Comparison of ENCODE assay signal across 46 mouse cellular contexts in the genomic region with DNA sequence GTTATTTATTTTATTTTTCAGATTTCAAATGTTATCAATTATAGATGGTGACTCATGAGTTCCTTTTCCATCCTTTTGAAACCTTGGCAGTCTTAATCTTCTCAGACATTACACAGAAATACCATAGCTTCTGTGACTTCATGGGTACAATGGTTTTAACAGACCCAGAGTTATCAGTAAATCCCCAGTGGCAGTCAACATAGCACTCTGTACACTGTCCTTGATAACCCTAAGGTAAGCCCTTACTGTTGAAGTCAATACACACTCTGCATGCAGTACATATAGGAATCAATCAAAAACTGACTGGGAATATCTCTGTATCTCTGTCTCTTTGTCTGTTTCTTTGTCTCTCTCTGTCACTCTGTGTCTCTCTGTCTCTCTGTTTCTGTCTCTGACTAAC. TPM values are rescaled to one million over a fixed set of nuclear protein-coding genes. Genes with fewer than 3 reads are reported as not detected.
"Had no signal": no experiment of that assay in that cellular context is flagged by ENCODE, and none has a peak within 500 bp of the region (broad histone marks: within the 10 kb centered on the region; RNA-seq: fewer than 3 reads in every experiment).

No protein-coding gene starts in this region.

- H3K4me2 ChIP-seq: limb, embryonic 12.5 days; limb, embryonic 13.5 days; limb, embryonic 15.5 days; liver, embryonic 11.5 days; liver, embryonic 12.5 days; liver, embryonic 15.5 days; lung, embryonic 14.5 days; lung, embryonic 15.5 days; midbrain, embryonic 11.5 days; midbrain, embryonic 12.5 days; midbrain, embryonic 13.5 days; midbrain, embryonic 15.5 days; neural tube, embryonic 12.5 days had no signal

- H3K4me3 ChIP-seq: left cerebral cortex, adult 2 months; limb, embryonic 10.5 days; limb, embryonic 12.5 days; limb, embryonic 13.5 days; limb, embryonic 15.5 days; liver, embryonic 12.5 days; liver, embryonic 15.5 days; lung, embryonic 15.5 days; megakaryocyte, embryonic 14.5 days; midbrain, embryonic 10.5 days; midbrain, embryonic 12.5 days; midbrain, embryonic 13.5 days; midbrain, embryonic 15.5 days; myocyte; neural tube, embryonic 12.5 days had no signal

- DNase-seq: left cerebral cortex, postnatal 4 days; liver, postnatal 0 days; lung, adult 18-20 months; lung, adult 2 months; lung, embryonic 14.5 days; lung, postnatal 10 days; lung, postnatal 14 days; lung, postnatal 36 days; midbrain, embryonic 14.5 days had no signal

- H3K36me3 ChIP-seq: limb, embryonic 10.5 days; limb, embryonic 12.5 days; limb, embryonic 13.5 days; limb, embryonic 15.5 days; liver, embryonic 12.5 days; liver, embryonic 15.5 days; lung, embryonic 15.5 days; midbrain, embryonic 10.5 days; midbrain, embryonic 12.5 days; midbrain, embryonic 13.5 days; midbrain, embryonic 15.5 days; neural tube, embryonic 12.5 days had no signal

- H3K9me3 ChIP-seq: limb, embryonic 10.5 days; limb, embryonic 12.5 days; limb, embryonic 13.5 days; limb, embryonic 15.5 days; liver, embryonic 12.5 days; liver, embryonic 15.5 days; lung, embryonic 15.5 days; megakaryocyte, embryonic 14.5 days; midbrain, embryonic 10.5 days; midbrain, embryonic 12.5 days; midbrain, embryonic 13.5 days; midbrain, embryonic 15.5 days; neural tube, embryonic 12.5 days had no signal

- H3K27me3 ChIP-seq: limb, embryonic 12.5 days; limb, embryonic 13.5 days; limb, embryonic 15.5 days; liver, embryonic 12.5 days; liver, embryonic 15.5 days; lung, embryonic 15.5 days; megakaryocyte, embryonic 14.5 days; midbrain, embryonic 12.5 days; midbrain, embryonic 13.5 days; midbrain, embryonic 15.5 days; neural tube, embryonic 12.5 days had no signal

- ATAC-seq: liver, embryonic 12.5 days; liver, postnatal 0 days; lung, postnatal 0 days; midbrain, embryonic 13.5 days; midbrain, embryonic 15.5 days; midbrain, embryonic 16.5 days had no signal

- H3K4me1 ChIP-seq: limb, embryonic 10.5 days; limb, embryonic 12.5 days; limb, embryonic 13.5 days; limb, embryonic 15.5 days; liver, embryonic 12.5 days; liver, embryonic 15.5 days; lung, embryonic 15.5 days; megakaryocyte, embryonic 14.5 days; midbrain, embryonic 10.5 days; midbrain, embryonic 12.5 days; midbrain, embryonic 13.5 days; midbrain, embryonic 15.5 days; neural tube, embryonic 12.5 days had no signal

- H3K27ac ChIP-seq: left cerebral cortex, adult 2 months; limb, embryonic 10.5 days; limb, embryonic 12.5 days; limb, embryonic 13.5 days; limb, embryonic 15.5 days; liver, embryonic 12.5 days; liver, embryonic 14.5 days; liver, embryonic 15.5 days; lung, embryonic 15.5 days; macrophage; midbrain, embryonic 10.5 days; midbrain, embryonic 12.5 days; midbrain, embryonic 13.5 days; midbrain, embryonic 15.5 days; neural tube, embryonic 12.5 days had no signal

- H3K9ac ChIP-seq: limb, embryonic 12.5 days; limb, embryonic 13.5 days; limb, embryonic 15.5 days; liver, embryonic 12.5 days; liver, embryonic 14.5 days; liver, embryonic 15.5 days; liver, postnatal 0 days; lung, embryonic 14.5 days; lung, embryonic 15.5 days; midbrain, embryonic 12.5 days; midbrain, embryonic 13.5 days; midbrain, embryonic 15.5 days; neural tube, embryonic 12.5 days had no signal

RNA-seq across cellular contexts. Expression of a gene that starts 5.2 kb away (rescaled TPM):
- total RNA-seq: left cerebral cortex, adult 18-20 months; left cerebral cortex, adult 2 months; left cerebral cortex, adult 8-10 months; left cerebral cortex, postnatal 10 days; left cerebral cortex, postnatal 14 days; left cerebral cortex, postnatal 25 days; left cerebral cortex, postnatal 36 days; left cerebral cortex, postnatal 4 days; liver, adult 2 months; megakaryocyte progenitor cell, adult 5-6 weeks; megakaryocyte, adult 5-6 weeks; monocyte, adult 5-6 weeks had no signal
- polyA plus RNA-seq: limb, embryonic 10.5 days; limb, embryonic 11.5 days; limb, embryonic 12.5 days; limb, embryonic 13.5 days; limb, embryonic 14.5 days; limb, embryonic 15.5 days; liver, adult 2 months; liver, embryonic 11.5 days; liver, embryonic 12.5 days; liver, embryonic 14.5 days; liver, embryonic 15.5 days; liver, embryonic 16.5 days; liver, postnatal 0 days; lung, adult 2 months; lung, embryonic 14.5 days; lung, embryonic 15.5 days; lung, embryonic 16.5 days; lung, postnatal 0 days; macrophage; midbrain, embryonic 10.5 days; midbrain, embryonic 11.5 days; midbrain, embryonic 12.5 days; midbrain, embryonic 13.5 days; midbrain, embryonic 14.5 days; midbrain, embryonic 15.5 days; midbrain, embryonic 16.5 days; midbrain, postnatal 0 days; myocyte; neural tube, embryonic 11.5 days; neural tube, embryonic 12.5 days had no signal

RNA-seq across cellular contexts. Expression of a gene that starts 18.2 kb away (rescaled TPM):
- total RNA-seq: left cerebral cortex, adult 18-20 months; left cerebral cortex, adult 2 months; left cerebral cortex, postnatal 10 days; left cerebral cortex, postnatal 14 days; left cerebral cortex, postnatal 25 days; left cerebral cortex, postnatal 36 days; left cerebral cortex, postnatal 4 days; liver, adult 2 months; megakaryocyte progenitor cell, adult 5-6 weeks; megakaryocyte, adult 5-6 weeks; midbrain, postnatal 0 days; monocyte, adult 5-6 weeks had no signal
- polyA plus RNA-seq: limb, embryonic 10.5 days; limb, embryonic 11.5 days; limb, embryonic 12.5 days; limb, embryonic 13.5 days; limb, embryonic 14.5 days; limb, embryonic 15.5 days; liver, adult 2 months; liver, embryonic 11.5 days; liver, embryonic 12.5 days; liver, embryonic 14.5 days; liver, embryonic 15.5 days; liver, embryonic 16.5 days; liver, postnatal 0 days; lung, adult 2 months; lung, embryonic 14.5 days; lung, embryonic 15.5 days; lung, embryonic 16.5 days; lung, postnatal 0 days; macrophage; midbrain, embryonic 10.5 days; midbrain, embryonic 11.5 days; midbrain, embryonic 12.5 days; midbrain, embryonic 13.5 days; midbrain, embryonic 14.5 days; midbrain, embryonic 15.5 days; midbrain, embryonic 16.5 days; midbrain, postnatal 0 days; myocyte; neural tube, embryonic 11.5 days; neural tube, embryonic 12.5 days had no signal

RNA-seq across cellular contexts. Expression of a gene that starts 20.8 kb away (rescaled TPM):
- total RNA-seq: left cerebral cortex, adult 18-20 months; left cerebral cortex, adult 2 months; left cerebral cortex, adult 8-10 months; left cerebral cortex, postnatal 10 days; left cerebral cortex, postnatal 14 days; left cerebral cortex, postnatal 25 days; left cerebral cortex, postnatal 36 days; left cerebral cortex, postnatal 4 days; liver, adult 2 months; megakaryocyte, adult 5-6 weeks; midbrain, postnatal 0 days; monocyte, adult 5-6 weeks had no signal
- polyA plus RNA-seq: limb, embryonic 10.5 days; limb, embryonic 11.5 days; limb, embryonic 12.5 days; limb, embryonic 13.5 days; limb, embryonic 14.5 days; limb, embryonic 15.5 days; liver, adult 2 months; liver, embryonic 11.5 days; liver, embryonic 12.5 days; liver, embryonic 14.5 days; liver, embryonic 15.5 days; liver, embryonic 16.5 days; liver, postnatal 0 days; lung, adult 2 months; lung, embryonic 14.5 days; lung, embryonic 15.5 days; lung, embryonic 16.5 days; lung, postnatal 0 days; macrophage; midbrain, embryonic 10.5 days; midbrain, embryonic 11.5 days; midbrain, embryonic 12.5 days; midbrain, embryonic 13.5 days; midbrain, embryonic 14.5 days; midbrain, embryonic 15.5 days; midbrain, embryonic 16.5 days; midbrain, postnatal 0 days; myocyte; neural tube, embryonic 11.5 days; neural tube, embryonic 12.5 days had no signal

RNA-seq across cellular contexts. Expression of a gene that starts 45.4 kb away (rescaled TPM):
- total RNA-seq: left cerebral cortex, adult 18-20 months; left cerebral cortex, adult 2 months; left cerebral cortex, adult 8-10 months; left cerebral cortex, postnatal 10 days; left cerebral cortex, postnatal 14 days; left cerebral cortex, postnatal 25 days; left cerebral cortex, postnatal 36 days; left cerebral cortex, postnatal 4 days; liver, adult 2 months; megakaryocyte progenitor cell, adult 5-6 weeks; midbrain, postnatal 0 days; monocyte, adult 5-6 weeks had no signal
- polyA plus RNA-seq: limb, embryonic 10.5 days; limb, embryonic 11.5 days; limb, embryonic 12.5 days; limb, embryonic 13.5 days; limb, embryonic 14.5 days; limb, embryonic 15.5 days; liver, adult 2 months; liver, embryonic 11.5 days; liver, embryonic 12.5 days; liver, embryonic 14.5 days; liver, embryonic 15.5 days; liver, embryonic 16.5 days; liver, postnatal 0 days; lung, adult 2 months; lung, embryonic 14.5 days; lung, embryonic 15.5 days; lung, embryonic 16.5 days; lung, postnatal 0 days; macrophage; midbrain, embryonic 10.5 days; midbrain, embryonic 11.5 days; midbrain, embryonic 12.5 days; midbrain, embryonic 13.5 days; midbrain, embryonic 14.5 days; midbrain, embryonic 15.5 days; midbrain, embryonic 16.5 days; midbrain, postnatal 0 days; myocyte; neural tube, embryonic 11.5 days; neural tube, embryonic 12.5 days had no signal

RNA-seq across cellular contexts. Expression of a gene that starts 56.0 kb away (rescaled TPM):
- total RNA-seq: left cerebral cortex, adult 18-20 months; left cerebral cortex, adult 2 months; left cerebral cortex, adult 8-10 months; left cerebral cortex, postnatal 10 days; left cerebral cortex, postnatal 14 days; left cerebral cortex, postnatal 25 days; left cerebral cortex, postnatal 36 days; left cerebral cortex, postnatal 4 days; liver, adult 2 months; megakaryocyte progenitor cell, adult 5-6 weeks; megakaryocyte, adult 5-6 weeks; midbrain, postnatal 0 days; monocyte, adult 5-6 weeks had no signal
- polyA plus RNA-seq: limb, embryonic 10.5 days; limb, embryonic 11.5 days; limb, embryonic 12.5 days; limb, embryonic 13.5 days; limb, embryonic 14.5 days; limb, embryonic 15.5 days; liver, adult 2 months; liver, embryonic 11.5 days; liver, embryonic 12.5 days; liver, embryonic 14.5 days; liver, embryonic 15.5 days; liver, embryonic 16.5 days; liver, postnatal 0 days; lung, adult 2 months; lung, embryonic 14.5 days; lung, embryonic 15.5 days; lung, embryonic 16.5 days; lung, postnatal 0 days; macrophage; midbrain, embryonic 10.5 days; midbrain, embryonic 11.5 days; midbrain, embryonic 12.5 days; midbrain, embryonic 13.5 days; midbrain, embryonic 14.5 days; midbrain, embryonic 15.5 days; midbrain, embryonic 16.5 days; midbrain, postnatal 0 days; myocyte; neural tube, embryonic 11.5 days; neural tube, embryonic 12.5 days had no signal
